Mouse (Mus musculus) C2C12 (cell line): ENCODE results near the gene Map3k1. TPM values are rescaled to one million over a fixed set of nuclear protein-coding genes. Genes with fewer than 3 reads are reported as not detected.

ENCODE experiments used
- H3K27me3 ChIP-seq: one replicate; pipeline ENCODE4 v1.6.1; 2011; ENCODE audit not compliant: control insufficient read depth, insufficient read depth, insufficient read length
- H3K36me3 ChIP-seq: one replicate; pipeline ENCODE4 v1.6.1; 2011; ENCODE audit not compliant: control insufficient read depth, insufficient read depth
- H3K4me3 ChIP-seq: one replicate; pipeline ENCODE4 v1.5.1; 2011; ENCODE audit warnings: mild to moderate bottlenecking, control low read depth; ENCODE audit not compliant: poor library complexity, insufficient read depth, severe bottlenecking
- H3K79me2 ChIP-seq: one replicate; pipeline ENCODE4 v1.6.1; 2011; ENCODE audit not compliant: control insufficient read depth, insufficient read depth
- H3K79me3 ChIP-seq: one replicate; pipeline ENCODE4 v1.6.1; 2011; ENCODE audit warnings: low read depth, control low read depth
- H3ac ChIP-seq: one replicate; pipeline ENCODE3; 2011; ENCODE audit warnings: low read depth; ENCODE audit not compliant: control insufficient read depth, insufficient read length
- CEBPB ChIP-seq: IDR thresholded peaks from one replicate; pipeline ENCODE4 v1.6.1; 2011; ENCODE audit warnings: low read depth, mild to moderate bottlenecking, control low read depth, moderate library complexity
- CTCF ChIP-seq: IDR thresholded peaks from one replicate; pipeline ENCODE4 v1.5.1; 2011; ENCODE audit not compliant: control insufficient read depth, insufficient read depth, insufficient read length
- FOSL1 ChIP-seq: IDR thresholded peaks from one replicate; pipeline ENCODE4 v1.8.0; 2011; ENCODE audit warnings: mild to moderate bottlenecking, low read length; ENCODE audit not compliant: poor library complexity, insufficient read depth, severe bottlenecking
- MAX ChIP-seq: IDR thresholded peaks from one replicate; pipeline ENCODE4 v1.6.1; 2011; ENCODE audit warnings: mild to moderate bottlenecking, control low read depth
- MYOD1 ChIP-seq: IDR thresholded peaks from one replicate; pipeline ENCODE4 v1.6.1; 2011; ENCODE audit warnings: low read depth; ENCODE audit not compliant: control insufficient read depth, insufficient read length
- MYOG ChIP-seq: IDR thresholded peaks from one replicate; pipeline ENCODE4 v1.6.1; 2011; ENCODE audit not compliant: control insufficient read depth, insufficient read length; ENCODE audit errors: extremely low read depth
- USF1 ChIP-seq: IDR thresholded peaks from one replicate; pipeline ENCODE4 v1.6.1; 2011; ENCODE audit warnings: low read depth, mild to moderate bottlenecking, control low read depth, moderate library complexity
- polyA plus RNA-seq: library from polyadenylated mRNA; unstranded; fragments of >200 nt; fragmentation: generic; extraction: Trizol; gene quantifications from one replicate; pipeline ENCODE4 v1.2.1, GENCODE M21; 2012; ENCODE audit warnings: missing spikeins

The Map3k1 gene
- polyA plus RNA-seq, 1 experiment = 1.5 TPM

DNA sequence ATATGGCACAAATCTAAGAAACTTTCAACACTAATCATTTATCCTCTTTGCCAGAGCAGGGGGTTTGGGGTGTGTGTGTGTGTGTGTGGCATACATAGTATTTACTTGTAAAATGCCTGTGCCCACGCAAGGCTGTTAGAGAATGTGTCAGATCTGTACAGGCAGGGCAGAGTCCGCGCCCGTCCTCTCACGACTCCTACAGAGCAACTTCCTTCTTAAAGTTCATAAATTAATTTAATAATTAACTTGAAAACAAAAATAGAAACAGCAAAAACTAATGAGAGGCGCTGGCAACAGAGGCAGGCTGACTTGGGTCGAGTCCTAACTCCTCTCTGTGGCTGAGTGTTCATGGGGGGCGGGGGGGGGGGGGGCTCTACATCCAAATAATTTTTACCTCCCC is 4.6 kb downstream of the Map3k1 start:
- TF ChIP-seq USF1 (no peak), MYOD1 (no peak), FOSL1 (no peak)
- H3K4me3 ChIP-seq = no peak overlapping the region
- H3ac ChIP-seq = no peak overlapping the region
- no peaks in the 10 kb centered on the region for H3K27me3 ChIP-seq
- no peaks in the 10 kb centered on the region for H3K36me3 ChIP-seq
- H3K79me3 ChIP-seq = no peaks in the 10 kb centered on the region
- H3K79me2 ChIP-seq = peaks cover 13% of the 10 kb centered on the region

DNA sequence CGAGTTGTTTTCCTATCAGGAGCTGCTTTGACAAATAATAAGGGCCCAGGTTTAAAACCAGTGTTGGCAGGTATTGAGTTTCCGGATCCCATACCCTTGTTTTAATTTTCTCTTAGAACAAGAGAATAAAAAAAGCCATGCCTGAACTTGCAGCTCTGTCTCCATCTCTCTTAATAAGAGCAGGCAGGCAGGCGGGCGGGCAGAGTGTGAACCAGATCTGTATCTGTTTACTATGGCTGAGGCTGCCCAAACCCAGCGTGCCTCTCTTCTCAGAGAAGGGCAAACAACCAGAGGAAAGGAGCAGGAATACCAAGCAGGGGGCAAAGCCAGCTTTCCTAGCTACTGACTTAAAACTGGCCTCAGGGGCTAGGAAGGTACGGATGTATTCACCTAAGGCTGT is 5.3 kb downstream of the Map3k1 start:
- Histone ChIP-seq H3K4me3 (no peak overlapping the region), H3K79me2 (peaks cover 13% of the 10 kb centered on the region), H3K79me3 (no peaks in the 10 kb centered on the region), H3K36me3 (no peaks in the 10 kb centered on the region), H3ac (no peak overlapping the region), H3K27me3 (no peaks in the 10 kb centered on the region)
- no peak for TF ChIP-seq MYOG
- TF ChIP-seq MYOD1 = no peak
- no peak for TF ChIP-seq USF1
- TF ChIP-seq CEBPB = no peak
- no peak for TF ChIP-seq MAX
- TF ChIP-seq FOSL1 = no peak
- no peak for TF ChIP-seq CTCF

DNA sequence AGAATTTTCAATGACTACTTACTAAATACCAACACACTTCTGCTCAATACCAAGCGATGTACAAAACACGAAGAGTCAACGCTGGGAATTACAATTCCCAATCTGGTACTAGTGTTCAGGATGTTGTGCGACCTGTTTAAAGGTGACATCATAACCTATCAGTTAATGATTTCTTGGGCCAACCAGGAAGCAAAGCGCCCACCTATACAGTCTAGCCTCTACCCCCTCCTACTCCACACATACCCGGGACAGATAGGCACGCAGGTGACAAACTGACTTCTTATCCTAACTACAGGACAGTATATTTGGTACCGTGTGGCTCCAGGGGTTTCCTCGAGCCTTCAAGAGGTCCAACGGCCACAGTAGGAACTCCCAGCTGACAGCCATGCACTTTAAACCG is 5.9 kb downstream of the Map3k1 start:
- no peak overlapping the region for H3ac ChIP-seq
- H3K79me2 ChIP-seq = peaks cover 13% of the 10 kb centered on the region
- no peaks in the 10 kb centered on the region for H3K79me3 ChIP-seq
- no peak for TF ChIP-seq MAX
- no peak for TF ChIP-seq MYOD1
- no peak for TF ChIP-seq CTCF
- TF ChIP-seq USF1 = no peak
- TF ChIP-seq MYOG = no peak
- no peak for TF ChIP-seq CEBPB
- no peak for TF ChIP-seq FOSL1
- no peaks in the 10 kb centered on the region for H3K27me3 ChIP-seq
- no peak overlapping the region for H3K4me3 ChIP-seq
- H3K36me3 ChIP-seq = no peaks in the 10 kb centered on the region

DNA sequence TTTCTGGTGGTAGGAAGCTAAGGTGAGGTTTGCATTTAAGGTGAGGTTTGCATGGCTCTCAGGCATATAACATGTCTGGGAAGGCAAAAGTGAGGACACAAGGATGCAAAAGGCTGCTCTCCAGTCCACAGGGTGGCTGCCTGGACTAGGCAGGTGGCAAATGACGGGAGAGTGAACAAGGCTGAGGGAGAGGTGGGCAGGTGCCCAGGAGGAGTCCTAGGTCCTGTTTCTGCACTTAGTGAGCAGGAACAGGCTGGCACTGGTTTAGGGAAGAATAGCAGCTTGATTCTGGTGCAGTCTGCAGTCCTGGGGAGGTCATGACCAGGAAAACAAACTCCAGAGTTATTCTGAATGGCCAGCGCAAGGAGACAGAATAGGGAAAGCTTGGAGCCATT is 6.5 kb downstream of the Map3k1 start:
- no peak overlapping the region for H3ac ChIP-seq
- H3K79me3 ChIP-seq = no peaks in the 10 kb centered on the region
- H3K27me3 ChIP-seq = no peaks in the 10 kb centered on the region
- TF ChIP-seq MAX (no peak), CTCF (no peak), MYOD1 (no peak), FOSL1 (no peak), MYOG (no peak), USF1 (no peak), CEBPB (no peak)
- H3K4me3 ChIP-seq = no peak overlapping the region
- H3K79me2 ChIP-seq = peaks cover 13% of the 10 kb centered on the region
- H3K36me3 ChIP-seq = no peaks in the 10 kb centered on the region

GRCm38 (mm10) chr13:111801662-111802270 is 7.0 kb downstream of the Map3k1 start:
- H3K79me3 ChIP-seq = no peaks in the 10 kb centered on the region
- TF ChIP-seq MYOG (no peak), MYOD1 (no peak), FOSL1 (no peak), CTCF (no peak), USF1 (no peak)
- H3K4me3 ChIP-seq = no peak overlapping the region
- peaks cover 13% of the 10 kb centered on the region for H3K79me2 ChIP-seq
- H3K27me3 ChIP-seq = no peaks in the 10 kb centered on the region
- no peaks in the 10 kb centered on the region for H3K36me3 ChIP-seq
- no peak overlapping the region for H3ac ChIP-seq

DNA sequence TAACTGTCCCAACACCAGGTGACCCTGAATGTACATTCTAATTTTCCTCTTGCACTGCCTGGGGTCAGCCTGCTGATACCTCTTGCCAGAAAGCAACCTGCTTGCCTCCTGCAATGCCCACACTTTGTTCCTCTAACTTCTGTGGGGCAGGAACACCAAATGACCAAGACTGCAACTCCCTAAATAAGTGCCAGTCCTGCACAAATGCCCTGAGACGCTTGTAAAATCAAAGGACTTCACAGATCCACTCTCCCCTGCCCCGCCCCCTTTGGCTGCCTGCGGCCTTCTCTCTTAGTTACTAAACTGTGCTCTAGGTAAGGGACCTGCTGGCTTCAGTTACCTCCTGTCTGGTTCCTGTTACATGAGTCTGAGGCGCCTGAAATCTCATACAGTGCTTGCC is 7.9 kb downstream of the Map3k1 start:
- peaks cover 13% of the 10 kb centered on the region for H3K79me2 ChIP-seq
- no peak overlapping the region for H3ac ChIP-seq
- TF ChIP-seq MYOG = no peak
- TF ChIP-seq CTCF = no peak
- TF ChIP-seq MAX = no peak
- no peak for TF ChIP-seq CEBPB
- TF ChIP-seq USF1 = no peak
- no peak for TF ChIP-seq FOSL1
- no peak for TF ChIP-seq MYOD1
- H3K27me3 ChIP-seq = no peaks in the 10 kb centered on the region
- no peaks in the 10 kb centered on the region for H3K79me3 ChIP-seq
- H3K4me3 ChIP-seq = no peak overlapping the region
- H3K36me3 ChIP-seq = no peaks in the 10 kb centered on the region
